Mouse (Mus musculus) embryo, embryonic 10 days (tissue): ENCODE results near the gene BC030867.
A peak's percentile ranks its signal among the peaks of the same experiment; 100 is the strongest.

Experiments
- DNase-seq: peaks from one replicate; pipeline ENCODE4 v3.0.0-alpha.2; 2015; ENCODE audit warnings: low spot score

Gene BC030867

GRCm38 (mm10) chr11:102290141-102290540 lies 41.5 kb downstream of the BC030867 start:
- DNase-seq, result no peak

- DNase-seq, result no peak
Measured at GRCm38 (mm10) chr11:102291051-102291535, 42.4 kb downstream of the BC030867 start.

GRCm38 (mm10) chr11:102293971-102294370 lies 45.3 kb downstream of the BC030867 start:
- no peak for DNase-seq

- no peak for DNase-seq
Measured at GRCm38 (mm10) chr11:102294416-102294815, 45.7 kb downstream of the BC030867 start.

GRCm38 (mm10) chr11:102294887-102295597 lies 46.4 kb downstream of the BC030867 start:
- DNase-seq, result no peak

GRCm38 (mm10) chr11:102295598-102296471 lies 47.2 kb downstream of the BC030867 start:
- DNase-seq, result peak; percentile 49

GRCm38 (mm10) chr11:102296491-102297472 lies 48.1 kb downstream of the BC030867 start, which contains the start of gene Atxn7l3:
Gene Atxn7l3 (minus strand): TSS chr11:102296631.
- peak; percentile 99 for DNase-seq

- DNase-seq, result peak; percentile 40
Measured at GRCm38 (mm10) chr11:102297577-102298556, 49.2 kb downstream of the BC030867 start.

- peak; percentile 78 for DNase-seq
Measured at GRCm38 (mm10) chr11:102299839-102300238, 51.2 kb downstream of the BC030867 start.

- DNase-seq, result no peak
Measured at GRCm38 (mm10) chr11:102304141-102304540, 55.5 kb downstream of the BC030867 start.

- DNase-seq, result no peak
Measured at GRCm38 (mm10) chr11:102305359-102305758, 56.7 kb downstream of the BC030867 start.

- DNase-seq, result no peak
Measured at GRCm38 (mm10) chr11:102308104-102308503, 59.4 kb downstream of the BC030867 start.

GRCm38 (mm10) chr11:102308979-102309378 lies 60.3 kb downstream of the BC030867 start:
- DNase-seq, result peak; percentile 97

GRCm38 (mm10) chr11:102309821-102310617 lies 61.3 kb downstream of the BC030867 start:
- DNase-seq, result no peak

- peak; percentile 47 for DNase-seq
Measured at GRCm38 (mm10) chr11:102310768-102311695, 62.4 kb downstream of the BC030867 start.

- no peak for DNase-seq
Measured at GRCm38 (mm10) chr11:102311966-102312365, 63.3 kb downstream of the BC030867 start.

GRCm38 (mm10) chr11:102312586-102312985 lies 63.9 kb downstream of the BC030867 start:
- DNase-seq, result no peak

- DNase-seq, result no peak
Measured at GRCm38 (mm10) chr11:102314321-102314720, 65.6 kb downstream of the BC030867 start.
